Mouse (Mus musculus): ENCODE results near the gene Sema5b.

Sema5b gene

DNA sequence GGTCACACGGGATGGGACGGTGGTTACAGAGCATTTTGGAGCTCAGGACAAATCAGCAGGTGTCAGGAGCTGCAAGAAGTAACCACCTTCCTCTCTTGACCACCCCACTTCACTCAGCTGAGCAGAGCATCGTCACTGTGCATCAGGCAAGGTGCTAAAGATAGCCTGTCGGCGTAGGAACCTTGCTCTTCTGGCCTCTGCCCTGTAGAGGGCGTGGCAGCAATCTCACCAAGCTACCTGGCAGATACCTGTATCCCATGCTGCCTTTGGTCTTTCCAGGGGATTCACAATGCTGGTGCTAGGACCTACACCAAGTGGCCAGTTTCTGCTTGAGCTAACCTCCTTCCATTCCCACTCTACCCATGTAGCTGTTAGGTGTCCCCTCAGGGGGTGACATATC lies 55.3 kb downstream of the Sema5b start:
- DNase-seq: no peak

DNA sequence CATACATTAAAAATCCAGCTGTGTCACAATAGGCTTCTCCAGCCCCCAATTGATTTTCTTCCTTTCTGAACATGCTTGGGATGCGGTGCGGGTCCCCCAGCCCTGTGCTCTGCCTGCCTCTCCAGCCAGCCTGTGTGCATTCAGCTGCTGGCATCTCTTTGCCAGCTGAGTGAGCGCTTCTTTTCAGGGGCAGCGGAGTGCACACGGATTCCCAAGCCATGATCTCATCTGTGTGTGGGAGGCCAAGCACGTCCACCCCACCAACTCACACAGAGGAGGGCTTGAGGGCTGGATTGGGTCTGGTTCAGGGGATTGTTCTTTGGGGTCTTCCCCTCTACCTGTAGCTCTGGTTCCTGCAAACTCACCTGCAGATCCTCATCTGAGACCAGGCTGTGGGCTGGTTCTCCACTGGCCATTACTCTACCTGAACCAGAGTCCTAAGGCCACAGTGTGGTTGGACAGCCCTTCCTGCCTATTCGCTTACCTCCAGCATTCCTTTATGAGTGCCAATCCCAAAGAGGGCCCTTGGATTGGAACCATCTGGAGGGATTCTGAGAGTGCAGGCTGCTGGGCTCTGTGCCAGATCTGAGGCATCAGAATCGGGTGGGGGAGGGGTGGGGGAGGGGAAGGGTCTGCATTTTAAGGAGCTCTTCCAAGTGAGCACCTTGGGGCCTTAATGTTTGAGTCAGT lies 55.9 kb downstream of the Sema5b start:
- peak; percentile 75 for DNase-seq

DNA sequence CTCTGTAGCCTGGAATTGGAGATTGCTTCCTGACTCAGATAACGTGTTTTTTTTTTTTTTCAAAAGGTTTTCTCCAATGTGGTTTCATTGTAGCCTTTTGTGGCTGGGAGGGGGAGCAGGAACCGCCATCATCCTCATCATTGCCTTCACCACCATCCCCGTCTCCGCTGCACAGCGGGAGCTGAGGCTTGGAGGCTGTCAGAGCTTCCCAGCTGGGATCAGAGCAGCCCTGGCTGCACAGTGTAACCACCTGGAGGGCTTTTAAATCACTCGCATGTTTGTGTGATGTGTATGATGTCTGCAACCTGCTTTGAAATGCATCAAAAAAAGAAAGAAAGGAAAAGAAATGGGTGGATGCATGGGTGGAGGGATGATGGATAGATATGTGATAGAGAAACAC lies 57.0 kb downstream of the Sema5b start:
- no peak for DNase-seq

DNA sequence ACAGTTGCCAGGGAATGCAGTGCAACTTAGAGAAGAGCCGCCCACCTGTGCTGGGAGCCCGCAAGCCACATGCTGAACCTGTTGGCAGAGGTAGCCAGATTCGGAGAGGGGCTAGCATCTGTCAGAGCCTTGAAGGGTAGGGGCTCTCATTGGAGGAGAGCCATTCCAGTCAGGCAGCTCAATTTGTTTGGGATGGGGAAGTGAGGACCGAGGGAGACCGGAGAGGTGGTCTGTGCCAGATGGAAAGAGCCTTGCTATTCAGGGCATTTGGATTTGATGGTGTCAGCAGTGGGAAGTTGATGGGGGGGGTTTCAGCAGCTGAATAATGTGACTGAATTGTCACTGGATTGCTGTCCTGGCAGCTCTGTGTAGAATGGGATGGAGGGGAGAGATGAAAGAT lies 57.9 kb downstream of the Sema5b start:
- DNase-seq: no peak

DNA sequence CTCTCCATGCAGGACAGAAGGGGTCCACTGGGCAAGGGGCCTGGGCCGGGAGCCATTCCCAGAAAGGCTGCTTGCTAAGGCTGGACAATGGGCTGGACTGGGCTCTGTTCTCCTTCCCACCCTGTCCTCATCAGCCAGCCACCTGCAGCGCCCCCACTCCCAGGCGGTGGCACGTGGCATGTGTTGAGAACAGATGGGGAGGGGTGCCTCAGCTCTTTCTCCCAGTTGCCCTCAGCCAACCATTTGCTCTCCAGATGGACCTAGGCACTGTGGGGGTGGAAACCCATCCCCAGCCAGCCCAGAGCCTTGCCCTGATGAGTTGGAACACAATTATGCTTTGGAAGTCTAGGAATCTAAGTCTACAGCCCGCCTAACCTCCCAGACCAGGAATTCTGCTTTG lies 59.3 kb downstream of the Sema5b start:
- no peak for DNase-seq

DNA sequence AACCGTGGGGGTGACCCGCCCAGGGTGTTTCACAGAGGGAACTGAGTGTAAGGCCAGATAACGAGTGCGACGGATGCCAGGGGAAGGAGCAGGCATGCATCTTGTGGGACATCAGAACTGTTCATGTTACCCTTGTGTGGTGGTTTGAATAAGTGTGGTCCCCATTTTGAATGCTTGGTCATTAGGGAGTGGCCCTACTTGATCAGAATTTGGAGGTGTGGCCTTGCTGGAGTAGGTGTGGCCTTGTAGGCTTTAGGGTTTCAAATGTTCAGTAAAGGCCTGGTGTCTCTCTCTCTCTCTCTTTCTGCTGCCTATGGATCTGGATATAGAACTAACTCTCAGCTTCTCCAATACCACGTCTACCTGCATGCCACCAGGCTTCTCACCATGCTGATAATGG lies 60.5 kb downstream of the Sema5b start:
- DNase-seq: no peak

DNA sequence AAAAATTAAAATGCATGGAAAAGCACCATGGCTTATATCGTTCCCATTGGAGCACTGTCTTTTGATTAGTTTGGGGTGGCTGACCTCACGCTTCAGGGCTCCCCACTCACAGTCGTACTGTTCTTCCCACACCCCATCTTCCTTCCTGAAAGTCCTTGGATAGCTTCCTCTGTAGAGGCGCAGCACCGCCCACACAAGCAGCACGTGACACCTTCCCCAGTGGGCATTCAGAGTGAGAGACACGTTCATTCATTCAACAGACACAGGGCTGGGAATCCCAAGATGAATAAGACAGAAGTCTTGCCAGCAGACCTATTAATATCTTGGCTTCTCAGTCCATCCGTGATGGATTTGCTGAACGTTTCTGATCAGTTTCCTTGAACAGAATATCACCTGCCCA lies 61.6 kb downstream of the Sema5b start:
- no peak for DNase-seq

DNA sequence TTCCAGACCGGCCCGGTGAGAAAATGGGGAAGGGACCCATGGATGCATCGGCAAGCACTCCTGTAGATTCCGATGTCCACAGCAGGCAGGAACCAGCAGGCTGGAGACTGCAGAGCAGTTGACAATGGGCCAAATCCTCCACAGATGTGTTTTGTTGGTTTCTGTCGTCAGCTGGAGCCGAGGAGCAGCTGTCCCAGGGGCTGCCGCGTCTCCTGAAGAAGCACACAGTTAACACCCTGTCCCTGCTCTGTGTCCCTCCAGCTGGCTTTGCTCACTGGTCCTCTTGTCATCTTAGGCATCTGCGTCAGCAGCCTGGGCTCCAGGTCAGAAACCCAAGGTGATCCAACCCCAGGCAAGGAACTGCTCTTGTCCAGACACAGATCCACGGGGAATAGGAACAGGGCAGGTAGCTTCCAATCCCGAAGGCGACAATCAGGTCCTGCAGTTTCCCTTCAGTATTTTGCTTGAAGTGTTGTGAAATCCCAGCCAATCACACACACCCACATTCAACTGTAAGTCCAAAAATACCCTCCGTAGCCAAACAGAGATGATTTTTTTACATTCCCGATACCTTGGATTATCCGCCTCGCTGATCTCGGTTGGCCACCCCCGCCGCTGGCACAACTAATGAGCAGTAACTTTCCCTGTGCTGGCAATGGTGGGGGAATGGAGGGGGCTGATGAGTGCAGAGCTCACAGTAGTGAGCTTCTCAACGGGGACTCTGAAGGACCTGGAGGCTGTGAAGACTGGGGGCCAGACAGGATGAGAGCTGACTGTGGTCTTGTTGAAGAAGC lies 63.0 kb downstream of the Sema5b start:
- DNase-seq: no peak

DNA sequence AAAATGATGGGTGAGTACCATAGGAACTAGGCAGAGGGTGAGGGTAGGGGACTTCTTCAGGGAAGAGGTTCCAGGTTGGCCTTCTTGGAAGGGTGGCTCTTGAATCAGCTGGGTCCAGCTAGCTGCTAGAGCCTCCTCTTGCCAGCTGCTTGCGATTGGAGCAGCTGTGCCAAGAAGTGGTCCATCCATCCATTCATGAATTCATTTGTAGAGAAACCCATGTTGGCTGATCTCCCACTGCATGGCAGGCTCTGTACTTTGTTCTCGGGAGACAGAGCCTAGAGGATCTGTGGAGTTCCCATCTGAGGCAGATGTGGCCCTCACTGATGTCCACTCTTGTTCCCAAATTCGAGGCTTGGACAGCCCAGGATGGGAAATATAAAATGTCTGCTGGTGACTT lies 66.3 kb downstream of the Sema5b start:
- DNase-seq: no peak

DNA sequence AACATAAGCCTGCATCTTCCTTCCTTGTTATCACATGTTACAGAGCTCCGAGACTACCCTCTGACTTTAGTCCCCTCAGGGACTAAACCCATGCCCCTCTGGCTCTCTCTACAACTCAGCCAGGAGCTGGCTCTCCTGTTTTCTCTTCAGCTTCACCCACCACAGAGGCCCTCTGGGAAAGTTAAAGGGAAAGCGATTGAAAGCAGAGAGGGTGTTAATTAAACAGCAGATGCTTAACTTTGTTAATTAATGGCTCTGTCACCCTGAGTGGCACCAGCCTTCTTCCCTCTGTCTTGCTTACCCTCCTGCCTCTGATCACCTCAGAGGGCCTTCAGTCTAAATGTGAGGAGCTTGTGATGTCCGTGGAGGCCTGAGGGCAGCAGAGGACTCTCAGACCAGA lies 67.3 kb downstream of the Sema5b start:
- no peak for DNase-seq

DNA sequence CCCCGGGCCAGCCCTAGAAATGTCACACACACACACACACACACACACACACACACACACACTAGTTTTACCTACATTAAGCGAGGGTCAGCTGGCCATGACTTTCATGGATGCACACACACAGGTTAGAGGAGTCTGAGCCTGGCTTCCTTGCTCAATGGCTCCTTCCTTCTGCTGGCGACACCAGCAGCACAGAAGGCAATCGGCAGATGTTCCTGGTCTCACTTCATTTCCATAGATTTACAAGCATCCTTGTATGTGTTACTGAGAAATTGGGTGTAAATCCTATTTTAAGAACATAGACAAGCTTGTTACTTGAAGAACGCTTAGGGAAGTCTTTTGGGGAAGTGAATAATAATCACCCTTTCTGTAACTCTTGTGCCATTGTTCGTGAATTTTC lies 68.6 kb downstream of the Sema5b start:
- DNase-seq: no peak

DNA sequence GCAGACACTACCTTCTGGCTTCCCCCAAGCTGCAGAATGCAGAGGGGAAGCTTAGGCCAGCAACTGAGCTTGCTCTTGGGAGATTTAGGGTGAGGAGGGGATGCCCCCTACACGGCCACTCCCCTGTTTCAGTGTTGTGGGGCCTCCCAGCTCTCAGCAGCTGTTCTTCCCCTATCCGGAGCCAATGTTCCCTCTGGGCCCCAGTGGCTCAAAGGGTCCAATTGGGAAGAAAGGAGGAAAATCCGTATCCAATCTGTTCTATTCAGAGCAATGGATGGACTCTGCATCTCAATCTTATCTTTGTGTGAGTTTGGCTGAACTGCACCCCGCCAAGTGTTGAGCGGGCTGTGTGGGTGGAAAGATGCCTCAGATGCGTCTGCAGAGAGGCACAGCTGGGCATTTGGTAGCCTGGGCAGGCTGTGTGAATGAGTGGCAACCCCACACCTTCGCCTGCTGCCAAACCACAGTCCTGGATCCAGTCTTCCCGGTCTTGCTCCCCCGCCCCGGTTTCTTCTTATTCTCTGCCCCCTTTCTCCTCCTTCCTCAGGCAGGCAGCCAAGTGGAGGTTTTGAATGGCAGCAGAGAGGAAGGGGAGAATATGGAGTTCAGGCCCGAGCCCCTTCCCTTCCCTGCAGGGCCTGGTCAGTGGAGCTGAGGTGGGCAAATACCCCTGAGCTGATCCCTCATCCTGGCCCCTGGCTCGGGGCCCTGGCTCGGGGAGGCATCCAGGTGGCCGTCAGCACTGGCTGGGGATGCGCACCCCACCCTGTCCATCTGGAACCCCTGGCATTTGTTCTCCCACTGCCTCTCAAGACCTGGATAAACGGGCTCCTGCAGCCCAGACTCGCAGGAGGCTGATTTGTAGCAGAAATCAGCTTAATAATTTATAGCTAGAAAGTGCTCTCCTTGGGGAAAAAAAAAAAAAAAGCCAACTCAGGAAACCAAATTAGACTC lies 73.2 kb downstream of the Sema5b start:
- peak; percentile 50 for DNase-seq

DNA sequence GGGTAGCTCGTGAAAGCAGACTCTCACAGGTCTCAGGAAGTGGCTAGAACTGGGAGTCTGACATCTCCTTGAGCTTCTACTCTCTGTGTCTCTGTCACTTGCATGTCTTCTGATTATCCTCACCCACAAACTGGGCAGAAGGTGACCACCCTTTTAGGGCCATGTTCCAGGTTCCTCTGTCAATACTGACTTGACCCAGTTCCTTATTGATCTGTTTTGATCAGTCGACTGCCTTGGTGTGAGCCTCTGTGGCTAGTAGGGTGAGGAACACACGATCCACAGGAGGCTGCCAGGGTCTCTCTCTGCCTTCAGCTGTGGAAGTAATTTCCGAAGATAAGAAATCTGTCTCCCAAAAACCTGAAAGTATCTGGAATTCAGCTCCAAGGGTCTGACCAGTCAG lies 76.8 kb downstream of the Sema5b start:
- no peak for DNase-seq

DNA sequence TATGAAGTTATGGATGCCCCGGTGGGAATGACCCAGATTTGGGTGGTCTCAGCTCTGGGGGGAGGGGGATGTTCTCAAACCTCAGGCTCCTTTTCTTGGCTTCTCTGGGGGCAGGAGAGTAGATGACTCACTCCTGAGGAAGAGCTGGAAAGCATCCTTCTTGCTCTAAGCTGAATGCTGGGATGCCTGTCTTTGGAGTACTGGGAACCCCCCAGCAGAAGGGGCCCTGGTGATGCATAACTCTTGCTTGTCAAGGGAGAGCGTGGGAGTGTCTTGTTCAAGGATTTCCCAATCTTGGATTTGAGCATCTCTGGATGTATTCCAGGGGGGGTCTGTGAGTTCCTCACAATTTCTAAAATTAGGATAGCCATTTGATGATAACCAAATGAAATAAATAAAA lies 82.1 kb downstream of the Sema5b start:
- no peak for DNase-seq

DNA sequence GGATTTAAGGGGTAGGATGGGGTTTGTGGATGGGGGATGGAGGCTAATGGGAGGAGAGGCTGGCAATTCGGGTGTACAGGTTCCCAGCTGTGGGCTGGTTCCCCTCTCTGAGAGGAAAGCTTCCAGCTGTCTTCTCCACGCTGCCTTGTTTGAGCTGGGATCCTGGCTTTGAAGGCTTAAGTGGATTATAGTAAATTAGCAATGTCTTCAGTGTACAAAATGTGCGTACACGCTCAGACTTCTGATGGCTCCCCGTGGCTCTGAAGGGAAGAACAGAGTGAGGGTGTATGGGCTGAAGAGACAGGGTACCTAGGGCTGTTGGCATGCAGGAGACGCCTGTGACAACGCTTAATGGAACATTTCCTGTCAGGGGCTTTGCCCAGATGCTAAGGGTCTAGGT lies 83.0 kb downstream of the Sema5b start:
- no peak for DNase-seq

DNA sequence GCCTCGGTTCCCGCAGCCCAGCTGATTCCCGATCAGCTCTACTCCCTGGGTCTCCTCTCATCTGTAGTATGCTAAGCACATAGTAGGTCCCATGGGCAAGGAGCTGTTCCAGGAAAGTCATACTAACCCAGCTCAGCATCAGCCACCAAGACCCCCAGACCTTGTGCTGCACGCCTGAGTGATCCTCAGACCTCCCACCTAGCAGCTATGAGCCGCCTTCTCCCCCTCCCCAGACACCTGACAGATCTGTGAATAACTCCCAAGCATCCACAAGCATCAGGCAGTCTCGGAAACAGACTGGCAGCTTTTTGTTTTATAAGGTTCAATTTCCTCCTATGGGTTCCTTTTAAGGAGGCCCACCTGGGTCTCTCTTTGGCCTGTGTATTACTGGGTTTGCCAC lies 83.9 kb downstream of the Sema5b start:
- DNase-seq: no peak

DNA sequence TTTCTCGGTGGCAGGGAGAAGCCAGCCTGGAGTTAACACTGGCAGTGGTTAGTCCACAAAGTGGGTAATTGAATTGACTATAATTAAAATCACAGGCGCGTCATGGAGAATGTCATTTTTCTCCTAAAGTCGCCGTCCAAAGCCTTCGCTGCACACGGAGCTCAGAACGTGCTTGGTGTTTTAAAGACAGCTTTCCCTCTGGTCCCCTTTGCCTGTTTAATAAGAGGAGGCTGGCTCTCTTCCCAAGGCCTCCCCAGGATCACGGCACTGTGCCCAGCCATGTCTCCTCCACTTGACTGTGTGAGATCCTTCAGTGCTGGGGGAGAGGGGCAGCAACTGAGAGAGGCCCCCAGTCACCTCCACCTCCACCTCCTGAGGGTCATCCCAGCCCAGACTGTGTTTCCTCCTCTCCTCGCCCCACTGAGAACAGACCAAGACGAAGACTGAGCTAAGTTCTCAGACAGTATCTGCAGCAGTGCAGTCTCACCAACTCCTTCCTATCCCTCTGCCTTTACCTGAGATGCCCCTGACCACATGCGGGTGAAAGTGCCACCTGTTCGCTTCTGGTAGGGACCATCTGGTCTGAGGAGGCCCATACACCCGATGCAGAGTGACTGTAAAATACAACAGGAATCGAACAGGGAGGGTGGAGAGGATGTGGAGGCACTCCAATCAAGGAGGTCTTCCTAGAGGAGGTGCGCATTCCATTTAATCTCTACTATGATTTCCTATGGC lies 84.5 kb downstream of the Sema5b start:
- DNase-seq: no peak

DNA sequence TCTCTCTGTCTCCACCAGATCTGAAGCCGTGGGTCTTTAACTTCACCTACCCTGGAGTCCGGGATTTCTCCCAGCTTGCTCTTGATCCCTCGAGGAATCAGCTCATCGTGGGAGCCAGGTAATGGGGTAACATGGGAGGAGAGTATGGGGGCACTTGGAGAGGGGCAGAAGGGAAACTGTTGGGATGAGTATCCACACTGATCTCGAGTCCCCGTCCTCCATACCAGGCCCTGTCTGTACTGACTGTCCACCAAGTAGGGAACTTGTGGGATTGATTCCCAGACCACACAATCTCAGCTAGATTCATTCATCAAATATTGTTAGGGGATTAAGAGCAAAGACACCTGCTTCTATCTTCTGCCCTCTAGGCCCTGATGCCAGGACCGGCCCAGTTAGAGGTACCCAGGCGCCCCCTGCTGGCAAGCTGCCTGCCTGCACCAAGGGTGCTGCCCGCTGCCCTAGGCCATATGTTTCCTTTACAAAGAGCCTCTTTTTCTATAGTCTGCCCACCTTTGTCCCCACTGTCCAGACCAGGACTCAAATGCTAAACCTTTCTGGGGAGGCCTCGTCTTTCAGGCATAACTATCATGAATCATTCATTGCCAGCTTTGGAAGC lies 87.2 kb downstream of the Sema5b start:
- DNase-seq: peak; percentile 86

DNA sequence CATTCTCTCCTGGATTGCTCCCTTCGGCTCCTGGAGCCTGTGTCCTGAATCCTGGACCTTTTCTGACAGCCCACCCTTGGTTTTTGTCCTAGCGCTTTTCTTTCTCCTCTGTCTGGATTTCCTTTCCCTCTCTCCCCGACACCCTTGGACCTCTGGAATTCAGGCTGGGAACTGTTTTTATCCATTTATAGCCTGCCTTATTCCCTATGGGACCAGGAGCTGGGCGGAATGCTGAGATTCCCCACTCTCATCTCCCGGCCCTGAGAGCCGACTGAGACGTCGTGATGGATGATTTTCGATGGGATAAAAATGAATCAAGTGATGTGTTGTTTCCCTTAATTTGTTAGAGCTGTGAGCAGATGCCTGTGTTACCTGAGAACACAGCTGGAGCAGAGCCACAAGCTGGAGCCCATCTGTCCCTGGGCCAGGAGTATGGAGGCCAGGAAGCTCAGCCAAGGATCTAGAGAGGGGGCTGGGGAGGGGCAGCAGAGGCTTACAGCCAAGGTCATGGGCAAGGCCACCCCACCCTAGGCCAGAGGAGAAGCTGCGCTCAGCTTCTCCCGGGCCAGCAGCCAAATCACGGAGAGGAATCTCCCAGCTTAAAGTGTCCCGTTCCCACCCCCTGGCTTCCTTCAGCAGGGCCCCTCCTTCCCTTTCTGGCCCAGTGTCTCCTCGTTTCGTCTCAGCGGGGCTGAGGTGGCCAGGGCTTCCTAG lies 89.7 kb downstream of the Sema5b start:
- DNase-seq: no peak

DNA sequence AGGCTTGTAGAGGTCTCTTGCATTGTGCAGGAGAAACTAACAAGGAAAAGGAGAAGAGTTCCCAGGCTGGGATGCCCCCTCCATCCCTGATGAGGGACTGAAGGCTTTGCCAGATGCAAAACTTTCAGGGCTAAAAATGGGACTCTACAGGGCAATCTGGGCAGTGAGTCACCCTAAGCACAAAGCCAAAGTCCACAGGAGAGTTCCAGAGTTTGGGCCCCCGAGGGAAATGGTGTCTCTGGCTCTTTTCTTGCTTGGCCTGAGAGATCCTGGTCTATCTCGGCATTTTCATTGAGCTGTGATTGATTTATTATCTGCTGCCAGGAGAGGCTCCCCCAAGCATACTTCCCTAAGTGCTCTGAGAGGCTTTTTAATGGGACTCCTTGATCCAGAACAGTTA lies 92.1 kb downstream of the Sema5b start:
- no peak for DNase-seq

DNA sequence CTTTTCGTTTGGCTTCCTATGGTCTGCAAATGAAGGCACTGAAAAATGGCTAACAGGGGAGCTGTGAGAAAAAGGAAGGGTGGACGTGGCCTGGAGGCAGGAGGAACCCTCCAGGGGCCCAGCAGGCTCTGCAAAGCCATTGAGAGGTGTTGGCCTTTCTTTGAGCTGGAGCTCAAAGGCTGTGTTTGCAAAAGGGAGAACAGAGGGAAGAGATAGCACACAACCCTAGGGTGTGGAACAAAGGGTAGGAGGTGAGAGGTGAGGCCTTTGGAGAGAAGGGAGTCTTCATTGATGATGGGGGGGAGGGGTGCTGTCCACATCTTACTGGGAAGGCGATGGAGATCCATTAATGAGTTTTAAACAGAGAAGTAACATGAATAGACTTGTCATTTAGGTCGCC lies 94.0 kb downstream of the Sema5b start:
- DNase-seq: no peak

DNA sequence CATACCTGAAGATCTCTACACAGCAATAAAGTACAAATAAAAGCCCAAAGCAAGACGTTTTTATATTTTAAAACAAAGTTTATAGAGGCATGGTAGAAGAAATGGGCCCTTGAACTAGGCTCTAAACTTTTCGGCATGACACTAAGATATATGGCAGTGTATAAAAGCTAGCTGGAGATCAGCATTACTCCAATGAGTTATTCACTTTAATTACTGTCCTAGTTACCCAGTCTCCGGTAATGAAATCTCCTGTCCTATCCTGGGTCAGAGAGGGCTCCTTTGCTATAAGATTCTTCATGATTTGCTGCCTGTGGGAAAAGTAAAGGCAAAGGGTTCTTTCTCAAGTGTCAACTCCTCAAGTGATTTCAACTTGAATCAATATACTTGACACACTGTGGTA lies 98.6 kb downstream of the Sema5b start:
- no peak for DNase-seq
